In the genomic region with DNA sequence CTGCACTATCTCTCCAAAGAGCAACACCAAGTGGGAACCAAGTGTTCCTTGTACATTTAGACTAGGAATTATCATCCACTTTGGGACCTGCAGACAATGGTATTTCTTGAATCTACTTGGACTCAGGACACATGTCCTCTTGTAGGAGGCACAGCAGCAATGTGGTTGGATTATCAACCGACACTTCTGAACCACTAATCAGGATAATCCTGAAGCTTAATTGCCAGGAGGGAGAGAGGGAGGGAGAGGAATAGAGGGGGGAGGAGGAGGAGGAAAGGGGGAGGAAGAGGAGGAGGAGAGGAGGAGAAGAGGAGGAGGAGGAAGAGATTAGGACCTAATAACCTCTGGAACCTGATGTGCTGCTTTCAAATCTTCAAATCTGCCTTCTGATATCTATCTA, we compare ENCODE assay signal across 19 mouse cellular contexts.
"Had no signal": no experiment of that assay in that cellular context is flagged by ENCODE, and none has a peak within 500 bp of the region (broad histone marks: within the 10 kb centered on the region; RNA-seq: fewer than 3 reads in every experiment).

No protein-coding gene starts in this region.

- H3K36me3 ChIP-seq: heart, embryonic 13.5 days; heart, embryonic 15.5 days; hindbrain, embryonic 13.5 days; hindbrain, embryonic 15.5 days; kidney, embryonic 15.5 days; limb, embryonic 10.5 days; limb, embryonic 12.5 days; liver, embryonic 13.5 days had no signal

- H3K27ac ChIP-seq: heart, embryonic 13.5 days; heart, embryonic 15.5 days; hindbrain, embryonic 13.5 days; hindbrain, embryonic 15.5 days; hindbrain, postnatal 0 days; kidney, embryonic 15.5 days; kidney, postnatal 0 days; layer of hippocampus, adult 2 months; left cerebral cortex, adult 2 months; limb, embryonic 12.5 days; liver, embryonic 13.5 days had no signal

- H3K9me3 ChIP-seq: heart, embryonic 13.5 days; heart, embryonic 15.5 days; hindbrain, embryonic 13.5 days; hindbrain, embryonic 15.5 days; kidney, embryonic 15.5 days; limb, embryonic 10.5 days; limb, embryonic 12.5 days; liver, embryonic 13.5 days had no signal

- DNase-seq: forebrain, postnatal 0 days; gastrocnemius, postnatal 10 days; heart, postnatal 36 days; kidney, adult 11 months; kidney, adult 9 months; kidney, postnatal 4 days; liver; liver, embryonic 13.5 days had no signal

- H3K27me3 ChIP-seq: heart, embryonic 13.5 days; heart, embryonic 15.5 days; hindbrain, embryonic 13.5 days; hindbrain, embryonic 15.5 days; kidney, embryonic 15.5 days; limb, embryonic 12.5 days had no signal

- H3K4me3 ChIP-seq: heart, embryonic 13.5 days; heart, embryonic 15.5 days; hindbrain, embryonic 13.5 days; hindbrain, embryonic 15.5 days; kidney, embryonic 15.5 days; layer of hippocampus, adult 2 months; left cerebral cortex, adult 2 months; limb, embryonic 10.5 days; limb, embryonic 12.5 days; liver, embryonic 13.5 days had no signal

- H3K4me1 ChIP-seq: hindbrain, embryonic 15.5 days; kidney, embryonic 15.5 days; liver, embryonic 13.5 days had no signal
